Mouse (Mus musculus) embryonic facial prominence, embryonic 12.5 days (tissue): ENCODE data around the gene Aif1. TPM values are rescaled to one million over a fixed set of nuclear protein-coding genes. Genes with fewer than 3 reads are reported as not detected.

Experiments used
- ATAC-seq: fragments of 200-750 bp; cut with Nextera tagmentation; 2 replicates; pipeline ENCODE4 v1.8.0; 2017; ENCODE audit not compliant: insufficient number of reproducible peaks, insufficient read depth, low FRiP score, low TSS enrichment
- H3K27ac ChIP-seq: fragments of 300-500 bp; sonication (generic); 2 replicates; pipeline ENCODE4 v1.5.1; 2016; ENCODE audit warnings: mild to moderate bottlenecking
- H3K27me3 ChIP-seq: fragments of 300-500 bp; sonication (generic); 2 replicates; pipeline ENCODE4 v1.6.1; 2016; ENCODE audit warnings: mild to moderate bottlenecking, moderate library complexity
- H3K36me3 ChIP-seq: fragments of 300-500 bp; sonication (generic); 2 replicates; pipeline ENCODE4 v1.6.1; 2016; ENCODE audit warnings: mild to moderate bottlenecking
- H3K4me1 ChIP-seq: fragments of 300-500 bp; sonication (generic); 2 replicates; pipeline ENCODE4 v1.6.1; 2016
- H3K4me2 ChIP-seq: fragments of 300-500 bp; sonication (generic); replicated peaks from 2 replicates; pipeline ENCODE4 v1.6.1; 2016; ENCODE audit warnings: mild to moderate bottlenecking, moderate library complexity
- H3K4me3 ChIP-seq: fragments of 300-500 bp; sonication (generic); 2 replicates; pipeline ENCODE4 v1.5.1; 2016; ENCODE audit warnings: mild to moderate bottlenecking
- H3K9ac ChIP-seq: fragments of 300-500 bp; sonication (generic); 2 replicates; pipeline ENCODE4 v1.6.1; 2016; ENCODE audit warnings: mild to moderate bottlenecking, moderate library complexity
- H3K9me3 ChIP-seq: fragments of 300-500 bp; sonication (generic); 2 replicates; pipeline ENCODE4 v1.6.1; 2016; ENCODE audit warnings: mild to moderate bottlenecking, moderate library complexity
- WGBS: fragments of 180-500 bp; shearing (Covaris S2); methylation state at CpG from one replicate; pipeline ENCODE4 v1.1.7; 2016; 5-methylcytosine and 5-hydroxymethylcytosine counted together
- polyA plus RNA-seq: library from polyadenylated mRNA; unstranded; fragments of >200 nt; fragmentation: Nextera tagmentation; extraction: Ambion mirVana; gene quantifications from 2 replicates; pipeline ENCODE4 v1.2.1, GENCODE M21; 2016

Gene Aif1
- polyA plus RNA-seq, result 7.0 and 7.3 TPM in 2 replicates

DNA sequence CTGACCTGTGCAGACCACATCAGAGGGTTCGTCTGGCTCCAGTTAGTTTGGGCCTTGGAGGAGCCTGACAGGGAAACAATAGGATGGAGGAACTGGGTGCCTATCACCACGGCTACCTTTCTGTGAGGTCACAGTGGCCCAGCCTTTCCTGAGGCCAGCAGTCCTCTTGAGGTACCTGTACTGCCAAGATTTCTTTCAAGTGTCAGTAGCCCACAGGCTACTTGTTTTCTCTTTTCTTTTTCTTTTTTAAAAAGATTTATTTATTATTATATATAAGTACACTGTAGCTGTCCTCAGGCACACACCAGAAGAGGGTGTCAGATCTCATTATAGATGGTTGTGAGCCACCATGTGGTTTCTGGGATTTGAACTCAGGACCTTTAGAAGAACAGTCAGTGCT is at the start of gene Aif1:
Aif1 (minus strand) TSS at position 101 of the 400 bp plus-strand sequence.
- H3K4me1 ChIP-seq, result no peaks in the 10 kb centered on the region
- H3K4me2 ChIP-seq, result no peak within 1 kb of the TSS
- H3K9me3 ChIP-seq, result no peaks in the 10 kb centered on the region
- no peaks in the 10 kb centered on the region for H3K27me3 ChIP-seq
- H3K36me3 ChIP-seq, result no peaks in the 10 kb centered on the region
- no peak within 1 kb of the TSS for H3K4me3 ChIP-seq
- WGBS, result 33% methylated on average over 2 of the region's 2 CpGs
- no peak for ATAC-seq
- no peak within 1 kb of the TSS for H3K9ac ChIP-seq
- H3K27ac ChIP-seq, result no peak within 1 kb of the TSS

- Histone ChIP-seq H3K9me3 (no peaks in the 10 kb centered on the region), H3K27me3 (no peaks in the 10 kb centered on the region), H3K4me1 (no peaks in the 10 kb centered on the region), H3K27ac (no peak overlapping the region), H3K36me3 (peaks cover 57% of the 10 kb centered on the region), H3K4me2 (no peak overlapping the region), H3K9ac (no peak overlapping the region), H3K4me3 (no peak overlapping the region)
- WGBS, result 93% methylated on average over 5 of the region's 5 CpGs
- no peak for ATAC-seq
Observed at GRCm38 (mm10) chr17:35225456-35225855, 49.6 kb upstream of the Aif1 start.

- Histone ChIP-seq H3K4me3 (no peak overlapping the region), H3K27me3 (no peaks in the 10 kb centered on the region), H3K4me1 (no peaks in the 10 kb centered on the region), H3K36me3 (peaks cover 57% of the 10 kb centered on the region), H3K9me3 (no peaks in the 10 kb centered on the region), H3K9ac (no peak overlapping the region), H3K4me2 (no peak overlapping the region), H3K27ac (no peak overlapping the region)
- no peak for ATAC-seq
- over 99% methylated on average over 4 of the region's 4 CpGs for WGBS
Observed at GRCm38 (mm10) chr17:35224641-35225040, 48.8 kb upstream of the Aif1 start.

- Histone ChIP-seq H3K9me3 (no peaks in the 10 kb centered on the region), H3K4me2 (no peak overlapping the region), H3K4me1 (no peaks in the 10 kb centered on the region), H3K36me3 (peaks cover 39% of the 10 kb centered on the region), H3K9ac (no peak overlapping the region), H3K4me3 (no peak overlapping the region), H3K27me3 (no peaks in the 10 kb centered on the region), H3K27ac (no peak overlapping the region)
- no peak for ATAC-seq
- 80% methylated on average over 6 of the region's 6 CpGs for WGBS
Observed at GRCm38 (mm10) chr17:35222299-35222698, 46.4 kb upstream of the Aif1 start.

- peaks cover 31% of the 10 kb centered on the region for H3K36me3 ChIP-seq
- H3K27ac ChIP-seq, result no peak within 1 kb of the TSS
- no peak for ATAC-seq
- H3K4me1 ChIP-seq, result no peaks in the 10 kb centered on the region
- no peak within 1 kb of the TSS for H3K9ac ChIP-seq
- H3K4me2 ChIP-seq, result no peak within 1 kb of the TSS
- no peak within 1 kb of the TSS for H3K4me3 ChIP-seq
- WGBS, result 82% methylated on average over 28 of the region's 28 CpGs
- no peaks in the 10 kb centered on the region for H3K9me3 ChIP-seq
- no peaks in the 10 kb centered on the region for H3K27me3 ChIP-seq
Observed at GRCm38 (mm10) chr17:35220156-35220952, 44.5 kb upstream of the Aif1 start, which contains the start of gene Gm16181. TSS of gene Gm16181 (plus strand) at chr17:35220834.

GRCm38 (mm10) chr17:35219601-35220041 is 43.8 kb upstream of the Aif1 start:
- 85% methylated on average over 6 of the region's 6 CpGs for WGBS
- no peaks in the 10 kb centered on the region for H3K27me3 ChIP-seq
- H3K36me3 ChIP-seq, result peaks cover 25% of the 10 kb centered on the region
- H3K4me1 ChIP-seq, result 0 out of 2 replicates have a peak, but pooled peaks cover 2% of the 10 kb centered on the region
- no peaks in the 10 kb centered on the region for H3K9me3 ChIP-seq
- no peak overlapping the region for H3K27ac ChIP-seq
- no peak for ATAC-seq
- H3K9ac ChIP-seq, result no peak overlapping the region
- no peak overlapping the region for H3K4me2 ChIP-seq
- H3K4me3 ChIP-seq, result no peak overlapping the region

GRCm38 (mm10) chr17:35218516-35219193 is 42.8 kb upstream of the Aif1 start:
- Histone ChIP-seq H3K9ac (no peak overlapping the region), H3K27ac (0 out of 2 replicates have a peak overlapping the region, but pooled peaks have one; percentile 6), H3K4me2 (no peak overlapping the region), H3K27me3 (no peaks in the 10 kb centered on the region), H3K4me3 (no peak overlapping the region), H3K9me3 (no peaks in the 10 kb centered on the region), H3K4me1 (0 out of 2 replicates have a peak, but pooled peaks cover 3% of the 10 kb centered on the region), H3K36me3 (peaks cover 24% of the 10 kb centered on the region)
- 76% methylated on average over 18 of the region's 18 CpGs for WGBS
- no peak for ATAC-seq

DNA sequence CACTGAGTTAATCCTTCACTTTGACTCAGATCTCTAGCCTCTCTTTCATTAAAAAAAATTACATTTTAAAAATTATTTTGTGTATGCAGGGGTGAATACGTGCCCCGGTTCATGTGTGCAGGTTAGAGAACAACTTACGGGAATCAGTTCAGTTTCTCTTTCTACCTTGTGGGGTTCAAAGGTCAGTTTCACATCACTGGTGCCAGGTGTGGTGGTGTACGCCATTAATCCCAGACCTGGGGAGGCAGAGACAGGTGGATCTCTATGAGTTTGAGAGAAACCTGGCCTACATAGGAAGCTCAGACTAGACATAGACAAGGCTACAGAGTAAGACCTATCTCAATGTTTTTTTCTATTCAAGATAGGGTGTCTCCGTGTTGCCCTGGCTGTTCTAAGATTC is 37.2 kb upstream of the Aif1 start:
- H3K4me2 ChIP-seq, result no peak overlapping the region
- ATAC-seq, result no peak
- no peaks in the 10 kb centered on the region for H3K27me3 ChIP-seq
- no peaks in the 10 kb centered on the region for H3K9me3 ChIP-seq
- H3K9ac ChIP-seq, result no peak overlapping the region
- H3K4me1 ChIP-seq, result 0 out of 2 replicates have a peak, but pooled peaks cover 3% of the 10 kb centered on the region
- H3K4me3 ChIP-seq, result no peak overlapping the region
- no peak overlapping the region for H3K27ac ChIP-seq
- 91% methylated on average over 5 of the region's 5 CpGs for WGBS
- no peaks in the 10 kb centered on the region for H3K36me3 ChIP-seq

DNA sequence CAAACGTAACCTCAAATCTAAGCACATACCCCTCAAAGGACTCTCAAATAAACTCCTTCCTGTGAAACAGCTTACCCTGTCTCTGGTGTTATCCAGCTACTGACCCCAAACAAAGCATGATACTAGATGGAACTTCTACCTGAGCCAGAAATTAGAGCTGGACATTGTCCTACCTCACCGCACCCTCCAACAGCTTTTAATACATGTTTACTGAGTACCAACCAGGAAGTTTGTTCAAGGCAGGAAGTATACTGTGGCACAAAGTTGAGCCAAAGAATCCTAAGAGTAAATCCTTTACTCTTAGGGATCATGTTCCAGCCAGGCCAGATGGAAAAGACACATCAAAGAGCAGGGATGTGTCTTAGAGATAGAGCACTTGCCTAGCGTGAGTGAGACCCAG is 34.7 kb upstream of the Aif1 start:
- Histone ChIP-seq H3K4me3 (no peak overlapping the region), H3K9me3 (no peaks in the 10 kb centered on the region), H3K9ac (no peak overlapping the region), H3K27ac (no peak overlapping the region), H3K4me2 (no peak overlapping the region), H3K36me3 (no peaks in the 10 kb centered on the region), H3K27me3 (no peaks in the 10 kb centered on the region), H3K4me1 (0 out of 2 replicates have a peak, but pooled peaks cover 3% of the 10 kb centered on the region)
- 75% methylated on average over 3 of the region's 3 CpGs for WGBS
- no peak for ATAC-seq

DNA sequence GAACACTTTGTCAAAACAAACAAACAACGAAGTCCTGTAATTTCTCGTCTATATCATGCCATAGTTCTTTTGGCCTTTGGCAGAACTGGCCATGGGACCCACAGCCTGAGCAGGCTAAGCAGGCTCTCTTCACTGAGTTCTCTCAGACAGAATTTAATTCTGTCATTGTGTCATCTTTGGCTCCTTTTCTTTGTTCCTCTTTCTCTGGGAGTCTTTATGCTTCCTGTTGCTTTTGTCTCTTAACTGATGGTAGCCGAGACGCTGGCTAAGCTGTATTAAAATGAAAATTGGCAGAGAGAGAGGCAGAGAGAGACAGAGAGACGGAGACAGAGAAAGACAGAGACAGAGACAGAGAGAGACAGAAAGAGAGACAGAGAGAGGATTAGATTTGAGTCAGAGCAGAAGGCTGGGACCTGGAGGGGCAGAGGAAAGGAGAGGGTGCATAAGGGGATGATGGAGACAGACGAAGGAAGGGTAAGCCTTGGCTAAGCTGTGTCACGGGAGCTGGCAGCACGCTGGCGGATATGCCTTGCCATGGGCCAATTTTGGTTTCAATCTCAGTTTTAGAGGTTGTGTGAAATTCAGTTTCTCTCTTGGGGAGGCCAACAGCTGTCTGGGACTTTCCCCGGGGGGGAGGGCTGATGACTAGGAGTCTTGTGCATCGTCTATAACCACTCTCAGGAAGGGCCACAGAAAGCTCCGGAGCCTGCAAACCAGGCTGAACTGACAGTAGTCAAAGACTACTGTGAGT is 34.1 kb upstream of the Aif1 start:
- Histone ChIP-seq H3K27ac (no peak overlapping the region), H3K36me3 (no peaks in the 10 kb centered on the region), H3K9ac (no peak overlapping the region), H3K4me1 (0 out of 2 replicates have a peak, but pooled peaks cover 3% of the 10 kb centered on the region), H3K4me2 (no peak overlapping the region), H3K9me3 (no peaks in the 10 kb centered on the region), H3K4me3 (no peak overlapping the region), H3K27me3 (peaks cover 6% of the 10 kb centered on the region)
- WGBS, result 82% methylated on average over 12 of the region's 12 CpGs
- no peak for ATAC-seq

DNA sequence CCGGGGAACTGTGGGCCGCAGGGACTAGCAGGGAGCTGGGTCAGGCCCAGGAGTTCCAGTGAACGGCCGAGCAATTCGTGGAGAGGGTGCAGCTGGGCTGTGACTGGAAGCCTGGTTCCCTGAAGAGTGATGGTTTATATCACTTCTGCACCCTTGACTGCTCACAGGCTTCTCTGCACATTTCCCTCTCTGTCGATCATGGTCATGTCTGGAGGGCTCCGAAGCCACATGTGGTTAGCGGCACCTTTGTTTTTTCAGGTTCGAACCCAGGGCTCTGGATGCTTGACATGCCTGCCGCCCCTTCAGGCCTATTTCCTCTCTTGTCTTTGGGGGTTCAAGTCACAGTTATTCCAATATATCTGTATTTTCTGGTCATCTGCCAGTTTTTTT is 29.5 kb upstream of the Aif1 start:
- Histone ChIP-seq H3K9ac (no peak overlapping the region), H3K4me2 (no peak overlapping the region), H3K4me3 (no peak overlapping the region), H3K36me3 (no peaks in the 10 kb centered on the region), H3K4me1 (no peaks in the 10 kb centered on the region), H3K27ac (no peak overlapping the region), H3K27me3 (peaks cover 50% of the 10 kb centered on the region), H3K9me3 (no peaks in the 10 kb centered on the region)
- 55% methylated on average over 10 of the region's 10 CpGs for WGBS
- no peak for ATAC-seq
